Mouse (Mus musculus) G1E-ER4 (cell line): Measurements from ENCODE around the gene Olig1. TPM values are rescaled to one million over a fixed set of nuclear protein-coding genes. Genes with fewer than 3 reads are reported as not detected.

ENCODE experiments used
- GATA1 ChIP-seq: IDR thresholded peaks from one replicate; pipeline ENCODE4 v1.8.0; 2012; ENCODE audit warnings: low read length, inconsistent platforms
- polyA plus RNA-seq: library from polyadenylated mRNA; stranded (reverse); fragments of >175 nt; gene quantifications from 2 replicates; pipeline ENCODE4 v1.2.3, GENCODE M21; 2012

The Olig1 gene
- polyA plus RNA-seq, 1 experiment = not detected

DNA sequence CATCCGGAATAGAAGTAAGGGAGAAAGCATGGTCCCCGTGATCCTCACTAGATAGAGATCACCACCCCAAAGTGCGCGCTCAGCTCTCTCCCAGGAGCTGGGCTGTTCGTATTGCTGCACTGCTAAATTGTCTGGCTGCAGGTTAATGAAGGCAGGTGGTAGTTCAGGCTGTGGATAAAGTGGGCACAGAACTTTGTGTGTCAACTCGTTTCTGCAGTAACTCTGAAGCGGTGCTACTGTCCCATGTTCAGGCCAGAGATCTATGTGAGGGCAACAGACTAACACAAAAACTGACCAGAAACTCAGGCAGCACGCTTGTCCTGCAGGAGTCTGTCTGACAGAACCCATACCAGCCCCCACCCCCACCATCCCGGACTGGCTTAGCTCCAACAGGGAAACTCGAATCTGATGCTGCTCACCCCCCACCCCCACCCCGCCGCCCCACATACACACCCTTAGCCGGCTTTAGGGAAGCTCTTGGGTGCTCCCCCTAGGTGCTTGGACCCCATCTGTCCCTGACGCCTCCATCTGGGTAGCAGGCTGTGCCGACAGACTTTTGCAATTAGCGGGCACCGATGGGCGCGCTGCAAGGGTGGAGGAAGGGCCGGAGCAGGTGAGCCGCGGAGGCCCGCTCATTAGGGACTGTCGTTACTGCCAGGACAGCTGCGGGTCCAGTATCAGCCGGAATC lies 37.6 kb upstream of the Olig1 start:
- TF ChIP-seq GATA1 = no peak

DNA sequence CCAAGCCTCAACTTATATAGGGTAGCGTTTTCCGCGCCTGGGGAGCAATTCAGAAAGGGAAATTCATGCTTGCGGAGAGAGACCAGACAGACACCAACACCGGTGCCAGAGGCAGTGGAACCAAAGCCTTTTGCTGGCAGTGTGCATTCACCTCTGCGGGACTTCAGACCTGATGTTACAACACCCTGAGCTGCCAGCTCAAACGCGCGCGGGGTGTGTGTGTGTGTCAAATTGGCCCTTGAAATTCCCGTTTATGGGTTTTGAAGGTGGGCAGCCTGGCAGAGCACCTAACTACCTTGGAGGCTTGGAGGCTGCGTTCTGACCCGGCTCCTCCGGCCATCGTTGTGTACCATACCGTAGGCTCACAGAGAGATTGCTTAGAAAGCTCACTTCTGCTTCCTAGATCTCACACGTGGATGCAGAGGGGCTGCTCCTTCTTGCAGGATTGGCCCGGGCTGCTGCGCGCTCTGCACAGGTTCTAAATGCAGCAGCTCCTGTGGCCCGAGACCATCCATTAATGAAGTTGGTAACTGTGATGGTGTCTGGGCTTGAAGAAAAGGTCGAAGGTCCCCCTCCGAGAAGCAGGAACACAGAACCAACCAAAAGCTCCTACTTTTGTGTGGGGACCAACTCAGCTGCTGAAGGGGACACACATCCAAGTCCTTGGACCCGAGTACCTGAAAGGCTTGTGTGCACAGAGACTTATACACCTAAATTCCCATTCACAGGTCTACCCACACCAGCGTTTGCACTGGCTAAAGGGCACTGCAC lies 36.9 kb upstream of the Olig1 start:
- TF ChIP-seq GATA1 = no peak

- no peak for TF ChIP-seq GATA1
Measured at GRCm38 (mm10) chr16:91233241-91233944, 36.2 kb upstream of the Olig1 start.

DNA sequence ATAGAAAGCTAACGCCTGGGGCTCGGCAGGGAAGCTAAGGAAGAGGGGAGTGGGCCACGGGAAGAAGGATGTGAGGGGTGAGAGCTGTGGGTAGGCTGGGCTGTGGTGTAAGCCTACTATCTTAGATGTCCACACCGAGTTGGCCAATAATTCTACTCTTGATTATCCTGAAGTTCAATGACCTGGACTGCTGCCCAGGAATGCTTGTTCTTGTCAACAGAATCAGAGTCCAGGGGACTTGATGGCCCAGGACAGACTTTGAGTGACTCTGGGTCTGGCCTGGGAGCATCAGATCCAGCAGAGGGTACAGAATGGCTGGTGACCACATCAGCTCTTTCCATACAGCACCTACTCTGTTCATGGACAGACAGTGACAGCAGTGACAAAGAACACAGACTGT lies 30.5 kb upstream of the Olig1 start:
- TF ChIP-seq GATA1 = no peak

DNA sequence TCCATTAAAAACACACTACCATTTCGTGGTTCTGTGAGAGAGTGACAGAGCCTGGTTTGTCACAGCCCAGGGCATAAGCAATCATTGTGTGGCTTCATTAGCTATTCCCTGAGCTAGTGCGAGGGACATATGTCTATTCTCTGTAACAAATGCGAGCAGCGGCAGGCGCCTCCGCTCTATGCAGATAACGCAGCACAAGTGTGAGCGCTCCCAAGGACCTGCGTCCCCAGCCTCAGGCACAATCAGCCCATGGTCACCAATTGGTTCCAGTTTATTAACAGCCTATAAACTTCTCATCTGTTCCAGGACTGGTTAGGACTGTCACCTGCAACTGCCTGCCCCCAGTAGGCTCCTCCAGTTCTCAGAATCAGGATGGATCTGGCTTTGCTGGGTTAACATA lies 23.3 kb upstream of the Olig1 start:
- TF ChIP-seq GATA1 = no peak

DNA sequence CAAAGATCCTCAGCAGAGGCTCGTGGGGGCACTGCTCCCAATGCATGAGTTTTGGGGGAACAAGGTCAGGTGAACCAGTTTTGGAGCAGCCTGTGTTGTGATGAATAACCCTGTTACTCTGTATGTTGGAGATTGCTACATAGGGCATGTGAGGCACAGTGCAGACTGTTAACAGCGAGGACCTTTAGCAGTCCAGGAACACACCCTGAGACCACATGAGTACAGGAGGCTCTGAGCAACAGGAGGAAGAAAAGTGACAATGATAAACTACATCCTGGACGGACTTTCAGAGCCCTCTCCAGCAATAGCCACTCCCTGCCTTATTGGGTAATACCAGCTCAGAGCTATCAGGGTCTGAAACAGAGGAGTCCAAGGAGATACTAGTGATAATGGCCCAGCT lies 10.6 kb upstream of the Olig1 start:
- TF ChIP-seq GATA1 = no peak

- TF ChIP-seq GATA1 = no peak
Measured at GRCm38 (mm10) chr16:91260861-91261260, 8.7 kb upstream of the Olig1 start.

DNA sequence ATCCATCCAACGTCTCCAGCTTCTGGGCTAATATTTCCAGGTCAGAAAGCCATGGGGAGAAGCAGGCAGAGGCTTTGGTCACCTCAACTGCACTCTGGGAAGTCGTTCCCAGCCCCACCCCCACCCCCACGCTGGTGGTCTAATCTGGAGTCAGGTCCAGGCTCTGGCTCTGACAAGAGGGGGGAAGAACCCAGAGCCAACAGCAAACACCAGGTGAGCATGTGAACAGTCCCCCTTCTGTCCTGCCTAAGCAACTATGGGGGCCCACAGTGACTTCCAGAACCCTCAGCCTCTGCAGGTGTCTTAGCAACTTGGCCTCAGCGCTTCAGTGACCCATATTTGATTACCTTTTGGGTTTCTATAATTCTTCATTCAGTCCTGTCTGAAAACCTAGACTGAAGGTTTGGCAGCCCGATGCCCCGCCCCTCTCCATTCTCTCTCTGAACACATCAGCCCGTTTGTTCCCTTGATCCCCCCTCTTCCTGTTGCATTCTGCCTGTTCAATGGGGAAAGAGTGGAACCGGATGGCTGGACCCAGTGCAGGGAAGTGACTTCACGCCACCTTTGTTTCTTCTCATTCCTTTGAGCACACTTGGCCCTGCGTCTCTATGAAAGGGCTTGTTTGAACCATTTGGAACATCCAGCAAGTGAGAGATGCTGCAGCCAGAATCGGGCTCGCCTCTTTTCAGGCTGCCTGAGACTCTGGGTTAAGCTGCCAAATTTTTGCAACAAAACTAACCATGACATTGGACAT lies 6.9 kb upstream of the Olig1 start:
- TF ChIP-seq GATA1 = no peak

DNA sequence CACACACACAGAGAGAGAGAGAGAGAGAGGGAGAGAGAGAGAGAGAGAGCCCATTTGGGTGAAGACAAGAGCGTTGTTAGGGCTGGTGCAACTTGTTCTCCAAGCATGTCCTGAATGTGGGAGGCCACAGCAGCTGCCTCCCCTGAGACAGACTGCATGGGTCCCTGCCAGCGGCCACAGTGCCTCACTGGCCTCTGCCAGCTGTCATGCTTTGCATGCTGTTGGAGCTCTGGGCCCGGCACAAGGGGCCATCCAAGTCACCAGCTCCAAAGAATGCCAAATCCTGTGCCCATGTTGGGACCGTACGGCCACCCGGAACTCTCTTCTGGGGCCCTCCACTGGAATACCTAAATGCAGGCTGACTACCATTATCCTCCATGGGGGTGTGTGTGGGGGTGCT lies 3.6 kb upstream of the Olig1 start:
- no peak for TF ChIP-seq GATA1

DNA sequence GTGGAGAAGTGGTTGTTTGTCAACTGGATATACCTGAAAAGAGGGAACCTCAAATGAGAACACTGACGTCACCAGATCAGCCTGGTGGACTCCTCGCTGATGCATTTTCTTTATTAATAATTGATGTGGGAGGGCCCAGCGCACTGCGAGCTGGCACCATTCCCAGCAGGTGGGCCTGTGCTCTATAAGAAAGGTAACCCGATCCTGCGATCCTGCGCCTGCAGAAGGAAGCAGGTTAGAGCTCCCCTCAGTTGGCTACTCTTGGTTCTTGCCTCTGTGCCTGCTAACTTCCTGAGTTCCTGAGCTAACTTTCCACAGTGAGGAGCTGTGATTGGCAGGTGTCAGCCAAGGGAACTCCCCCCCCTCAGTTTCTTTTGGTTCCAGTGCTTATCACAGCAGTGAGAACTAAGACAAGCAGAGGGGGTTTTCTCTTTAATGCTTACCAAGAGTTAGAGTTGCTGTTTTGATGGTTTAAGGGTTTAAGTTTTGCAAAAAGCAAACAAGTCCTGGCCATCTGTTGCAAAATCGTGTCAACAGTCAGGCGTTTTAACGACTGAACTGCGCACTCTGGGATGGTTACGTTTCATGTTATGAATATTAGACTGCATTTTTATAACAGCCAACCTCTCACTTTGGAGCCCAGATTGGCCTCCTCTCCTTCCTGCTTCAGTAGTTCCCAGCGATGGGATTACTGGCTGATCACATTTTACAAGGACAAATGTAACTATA lies 684 bp upstream of the Olig1 start:
- no peak for TF ChIP-seq GATA1

DNA sequence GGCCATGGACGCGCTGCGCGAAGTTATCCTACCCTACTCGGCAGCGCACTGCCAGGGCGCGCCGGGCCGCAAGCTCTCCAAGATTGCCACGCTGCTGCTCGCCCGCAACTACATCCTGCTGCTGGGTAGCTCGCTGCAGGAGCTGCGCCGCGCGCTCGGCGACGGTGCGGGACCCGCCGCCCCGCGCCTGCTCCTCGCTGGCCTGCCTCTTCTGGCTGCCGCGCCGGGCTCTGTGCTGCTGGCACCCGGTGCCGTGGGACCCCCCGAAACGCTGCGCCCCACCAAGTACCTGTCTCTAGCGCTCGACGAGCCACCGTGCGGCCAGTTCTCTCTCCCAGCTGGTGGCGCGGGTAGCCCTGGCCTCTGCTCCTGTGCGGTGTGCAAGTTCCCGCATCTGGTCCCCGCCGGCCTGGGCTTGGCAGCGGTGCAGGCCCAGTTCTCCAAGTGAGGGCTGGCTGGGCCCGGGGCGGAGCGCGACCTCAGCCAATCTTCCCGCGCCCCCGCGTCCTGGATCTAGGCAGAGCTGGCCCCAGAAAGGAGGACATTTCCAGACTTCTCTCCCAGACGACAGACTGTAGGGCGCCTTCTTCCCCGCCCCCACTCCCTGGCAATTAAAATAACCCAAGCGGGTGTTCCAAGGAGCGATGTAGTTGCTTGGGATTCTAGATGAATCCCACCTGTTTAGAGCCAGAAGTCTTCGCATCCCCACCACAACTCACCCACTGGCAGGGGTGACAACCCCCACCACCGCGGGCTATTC lies 820 bp downstream of the Olig1 start:
- TF ChIP-seq GATA1 = no peak

GRCm38 (mm10) chr16:91270982-91271549 lies 1.5 kb downstream of the Olig1 start:
- TF ChIP-seq GATA1 = no peak

- TF ChIP-seq GATA1 = no peak
Measured at GRCm38 (mm10) chr16:91271634-91272033, 2.1 kb downstream of the Olig1 start.

DNA sequence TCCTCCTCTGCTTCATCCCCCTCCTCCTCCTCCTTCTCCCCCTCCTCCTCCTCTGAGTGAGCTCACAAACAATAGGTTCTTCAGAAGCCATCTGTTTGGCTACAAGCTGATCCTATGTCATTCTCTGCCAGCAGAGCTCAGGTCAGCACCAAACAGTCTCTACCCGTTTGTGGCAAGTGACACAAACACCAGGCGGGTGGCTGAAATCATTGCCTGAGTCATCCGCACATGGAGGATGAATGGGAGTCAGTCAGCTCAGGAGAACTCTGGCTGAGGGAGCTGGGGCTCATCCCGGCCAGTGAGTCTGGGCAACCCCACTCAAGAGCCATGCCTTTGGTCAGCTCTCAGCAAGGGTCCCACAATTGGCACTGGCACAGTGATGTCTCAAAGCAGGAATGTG lies 10.9 kb downstream of the Olig1 start:
- no peak for TF ChIP-seq GATA1
